Mouse (Mus musculus) thymus, adult 2 months (tissue): ENCODE results near the gene 1700067K01Rik.

Source experiments
- CTCF ChIP-seq: fragments of 200-500 bp; IDR thresholded peaks from 2 replicates; pipeline ENCODE4 v1.5.1; 2012; ENCODE audit warnings: mild to moderate bottlenecking, control low read depth, low read length, moderate library complexity, borderline replicate concordance; ENCODE audit not compliant: control insufficient read depth, poor library complexity, insufficient read depth; ENCODE audit errors: extremely low read depth
- POLR2A ChIP-seq: fragments of 200-500 bp; IDR thresholded peaks from 2 replicates; pipeline ENCODE4 v1.6.1; 2012; ENCODE audit warnings: mild to moderate bottlenecking, low read length, control low read depth, moderate library complexity; ENCODE audit not compliant: control insufficient read depth, poor library complexity, insufficient read depth; ENCODE audit errors: extremely low read depth

GRCm38 (mm10) chr8:83972150-83973120 lies 28.9 kb upstream of the 1700067K01Rik start, which contains the start of gene Prkaca:
- TF ChIP-seq CTCF (no peak), POLR2A (0 out of 2 replicates have a peak, but pooled peaks have one; percentile 28)
